Mouse (Mus musculus) liver, embryonic 12.5 days (tissue): ENCODE results near the gene Arcn1. TPM values are rescaled to one million over a fixed set of nuclear protein-coding genes. Genes with fewer than 3 reads are reported as not detected.

Experiments
- ATAC-seq: fragments of 200-750 bp; cut with Nextera tagmentation; 2 replicates; pipeline ENCODE4 v1.8.0; 2017; ENCODE audit warnings: moderate number of reproducible peaks, mild to moderate bottlenecking, moderate library complexity
- H3K27ac ChIP-seq: fragments of 300-500 bp; sonication (generic); 2 replicates; pipeline ENCODE4 v1.5.1; 2016; ENCODE audit warnings: mild to moderate bottlenecking
- H3K27me3 ChIP-seq: fragments of 300-500 bp; sonication (generic); replicated peaks from 2 replicates; pipeline ENCODE4 v1.6.1; 2016; ENCODE audit warnings: mild to moderate bottlenecking, moderate library complexity
- H3K36me3 ChIP-seq: fragments of 300-500 bp; sonication (generic); 2 replicates; pipeline ENCODE4 v1.6.1; 2016; ENCODE audit warnings: mild to moderate bottlenecking, moderate library complexity
- H3K4me1 ChIP-seq: fragments of 300-500 bp; sonication (generic); 2 replicates; pipeline ENCODE4 v1.6.1; 2016
- H3K4me2 ChIP-seq: fragments of 300-500 bp; sonication (generic); 2 replicates; pipeline ENCODE4 v1.6.1; 2016; ENCODE audit warnings: mild to moderate bottlenecking, moderate library complexity
- H3K4me3 ChIP-seq: fragments of 300-500 bp; sonication (generic); 2 replicates; pipeline ENCODE4 v1.5.1; 2016; ENCODE audit warnings: mild to moderate bottlenecking, moderate library complexity
- H3K9ac ChIP-seq: fragments of 300-500 bp; sonication (generic); 2 replicates; pipeline ENCODE4 v1.6.1; 2016; ENCODE audit warnings: mild to moderate bottlenecking, moderate library complexity
- H3K9me3 ChIP-seq: fragments of 300-500 bp; sonication (generic); replicated peaks from 2 replicates; pipeline ENCODE4 v1.6.1; 2016; ENCODE audit warnings: mild to moderate bottlenecking, moderate library complexity
- WGBS: fragments of 180-500 bp; shearing (Covaris S2); methylation state at CpG from one replicate; pipeline ENCODE4 v1.1.7; 2016; ENCODE audit not compliant: insufficient replicate concordance; 5-methylcytosine and 5-hydroxymethylcytosine counted together
- polyA plus RNA-seq: library from polyadenylated mRNA; unstranded; fragments of >200 nt; fragmentation: Nextera tagmentation; extraction: Ambion mirVana; gene quantifications from 2 replicates; pipeline ENCODE4 v1.2.1, GENCODE M21; 2016

Gene Arcn1
- polyA plus RNA-seq, 1 experiment from 2014 or later = 127 TPM

- no peak for ATAC-seq
- no peak overlapping the region for H3K27ac ChIP-seq
- WGBS = 36% methylated on average over 8 of the region's 8 CpGs
- H3K27me3 ChIP-seq = peaks cover 49% of the 10 kb centered on the region
- peaks cover 31% of the 10 kb centered on the region for H3K4me1 ChIP-seq
- no peak overlapping the region for H3K4me2 ChIP-seq
- H3K36me3 ChIP-seq = peaks cover 9% of the 10 kb centered on the region
- no peak overlapping the region for H3K9ac ChIP-seq
- H3K9me3 ChIP-seq = no peaks in the 10 kb centered on the region
- no peak overlapping the region for H3K4me3 ChIP-seq
Observed at GRCm38 (mm10) chr9:44737240-44737949, 30.2 kb downstream of the Arcn1 start.

GRCm38 (mm10) chr9:44736301-44736700, 31.3 kb downstream of the Arcn1 start:
- Histone ChIP-seq H3K36me3 (peaks cover 3% of the 10 kb centered on the region; the same call in 1 of the 2 replicates), H3K4me2 (no peak overlapping the region), H3K4me1 (peaks cover 40% of the 10 kb centered on the region), H3K9me3 (no peaks in the 10 kb centered on the region), H3K27me3 (peaks cover 53% of the 10 kb centered on the region), H3K4me3 (no peak overlapping the region), H3K27ac (no peak overlapping the region), H3K9ac (no peak overlapping the region)
- WGBS = 60% methylated on average over 2 of the region's 2 CpGs
- ATAC-seq = no peak

- H3K27ac ChIP-seq = no peak overlapping the region
- H3K36me3 ChIP-seq = no peaks in the 10 kb centered on the region
- no peaks in the 10 kb centered on the region for H3K9me3 ChIP-seq
- 66% methylated on average over 6 of the region's 6 CpGs for WGBS
- ATAC-seq = no peak
- peaks cover 40% of the 10 kb centered on the region for H3K4me1 ChIP-seq
- H3K9ac ChIP-seq = no peak overlapping the region
- no peak overlapping the region for H3K4me3 ChIP-seq
- H3K27me3 ChIP-seq = peaks cover 53% of the 10 kb centered on the region
- H3K4me2 ChIP-seq = no peak overlapping the region
Observed at GRCm38 (mm10) chr9:44735886-44736285, 31.8 kb downstream of the Arcn1 start.

- H3K9ac ChIP-seq = peak within 1 kb of the TSS; percentile 57
- peak; percentile 50 for ATAC-seq
- no peaks in the 10 kb centered on the region for H3K9me3 ChIP-seq
- H3K36me3 ChIP-seq = no peaks in the 10 kb centered on the region
- no peak within 1 kb of the TSS for H3K27ac ChIP-seq
- peak within 1 kb of the TSS; percentile 93 for H3K4me2 ChIP-seq
- peak within 1 kb of the TSS; percentile 57 for H3K4me3 ChIP-seq
- 3% methylated on average over 47 of the region's 47 CpGs for WGBS
- H3K4me1 ChIP-seq = peaks cover 40% of the 10 kb centered on the region
- H3K27me3 ChIP-seq = peaks cover 53% of the 10 kb centered on the region
Observed at GRCm38 (mm10) chr9:44734524-44735494, 32.8 kb downstream of the Arcn1 start, which contains the start of gene Phldb1. Phldb1 (minus strand) TSS chr9:44735198.

GRCm38 (mm10) chr9:44733671-44734523, 33.7 kb downstream of the Arcn1 start:
- Histone ChIP-seq H3K4me1 (peaks cover 40% of the 10 kb centered on the region), H3K4me3 (peak overlapping the region; percentile 57), H3K27me3 (peaks cover 54% of the 10 kb centered on the region), H3K9me3 (no peaks in the 10 kb centered on the region), H3K9ac (peak overlapping the region; percentile 57), H3K4me2 (peak overlapping the region; percentile 93), H3K27ac (0 out of 2 replicates have a peak overlapping the region, but pooled peaks have one; percentile 45), H3K36me3 (no peaks in the 10 kb centered on the region)
- ATAC-seq = 0 out of 2 replicates have a peak, but pooled peaks have one; percentile 18
- 2% methylated on average over 79 of the region's 79 CpGs for WGBS

GRCm38 (mm10) chr9:44732921-44733530, 34.6 kb downstream of the Arcn1 start:
- no peak overlapping the region for H3K27ac ChIP-seq
- H3K4me1 ChIP-seq = peaks cover 40% of the 10 kb centered on the region
- H3K4me3 ChIP-seq = peak overlapping the region; percentile 57; the same call in 1 of the 2 replicates
- WGBS = 30% methylated on average over 12 of the region's 12 CpGs
- H3K4me2 ChIP-seq = peak overlapping the region; percentile 93
- H3K9me3 ChIP-seq = no peaks in the 10 kb centered on the region
- H3K27me3 ChIP-seq = peaks cover 63% of the 10 kb centered on the region
- H3K36me3 ChIP-seq = no peaks in the 10 kb centered on the region
- peak overlapping the region; percentile 57; the same call in 1 of the 2 replicates for H3K9ac ChIP-seq
- ATAC-seq = no peak

- no peaks in the 10 kb centered on the region for H3K9me3 ChIP-seq
- ATAC-seq = peak; percentile 51
- H3K4me3 ChIP-seq = no peak overlapping the region
- H3K36me3 ChIP-seq = no peaks in the 10 kb centered on the region
- H3K9ac ChIP-seq = no peak overlapping the region
- H3K4me1 ChIP-seq = peaks cover 40% of the 10 kb centered on the region
- H3K4me2 ChIP-seq = peak overlapping the region; percentile 7; the same call in 1 of the 2 replicates
- no peak overlapping the region for H3K27ac ChIP-seq
- peaks cover 66% of the 10 kb centered on the region for H3K27me3 ChIP-seq
- 17% methylated on average over 5 of the region's 5 CpGs for WGBS
Observed at GRCm38 (mm10) chr9:44732130-44732549, 35.5 kb downstream of the Arcn1 start.

GRCm38 (mm10) chr9:44727441-44727840, 40.2 kb downstream of the Arcn1 start:
- no peak for ATAC-seq
- no peak overlapping the region for H3K4me2 ChIP-seq
- H3K9me3 ChIP-seq = no peaks in the 10 kb centered on the region
- peaks cover 36% of the 10 kb centered on the region for H3K27me3 ChIP-seq
- peaks cover 32% of the 10 kb centered on the region for H3K4me1 ChIP-seq
- no peak overlapping the region for H3K9ac ChIP-seq
- H3K4me3 ChIP-seq = no peak overlapping the region
- no peak overlapping the region for H3K27ac ChIP-seq
- H3K36me3 ChIP-seq = no peaks in the 10 kb centered on the region
- 56% methylated on average over 5 of the region's 5 CpGs for WGBS

- Histone ChIP-seq H3K27ac (no peak overlapping the region), H3K36me3 (no peaks in the 10 kb centered on the region), H3K4me1 (peaks cover 30% of the 10 kb centered on the region), H3K9ac (no peak overlapping the region), H3K9me3 (no peaks in the 10 kb centered on the region), H3K4me2 (no peak overlapping the region), H3K4me3 (no peak overlapping the region), H3K27me3 (peaks cover 37% of the 10 kb centered on the region)
- ATAC-seq = no peak
- 51% methylated on average over 10 of the region's 10 CpGs for WGBS
Observed at GRCm38 (mm10) chr9:44726431-44727146, 41.1 kb downstream of the Arcn1 start.

GRCm38 (mm10) chr9:44724665-44725064, 43.0 kb downstream of the Arcn1 start:
- H3K27me3 ChIP-seq = peaks cover 54% of the 10 kb centered on the region
- H3K9ac ChIP-seq = no peak overlapping the region
- H3K27ac ChIP-seq = no peak overlapping the region
- H3K9me3 ChIP-seq = no peaks in the 10 kb centered on the region
- WGBS = 60% methylated on average over 2 of the region's 2 CpGs
- peaks cover 47% of the 10 kb centered on the region for H3K4me1 ChIP-seq
- no peak for ATAC-seq
- H3K36me3 ChIP-seq = no peaks in the 10 kb centered on the region
- H3K4me3 ChIP-seq = no peak overlapping the region
- H3K4me2 ChIP-seq = no peak overlapping the region
